Mouse (Mus musculus): ENCODE measurements around the gene Pphln1. TPM values are rescaled to one million over a fixed set of nuclear protein-coding genes. Genes with fewer than 3 reads are reported as not detected.

The Pphln1 gene
- total and polyA plus RNA-seq, 2 experiments from 2014 or later: 11.1 to 22.6 TPM

- H3K9ac ChIP-seq (replicated peaks; ENCODE audit: low read depth, low read length): no peak overlapping the region
- 0 out of 2 replicates have a peak, but pooled peaks cover 8% of the 10 kb centered on the region for H3K36me3 ChIP-seq (replicated peaks; ENCODE audit: control insufficient read depth, insufficient read depth, low read length)
- DNase-seq (ENCODE audit: low spot score) (no peak), ATAC-seq (ENCODE audit: insufficient read depth, low read depth) (no peak)
- TF ChIP-seq CTCF (IDR thresholded peaks at IDR 0.05; ENCODE audit: low read depth) (no peak), EP300 (IDR thresholded peaks at IDR 0.05; ENCODE audit: low read depth) (no peak)
- H3K27ac ChIP-seq (ENCODE audit: low read depth): no peak overlapping the region
- H3K4me1 ChIP-seq (ENCODE audit: control insufficient read depth, insufficient read depth): 0 out of 2 replicates have a peak, but pooled peaks cover 4% of the 10 kb centered on the region
- 94% methylated on average over 9 of the region's 9 CpGs for WGBS
- no peak overlapping the region for H3K4me2 ChIP-seq (ENCODE audit: low read depth, low read length)
- no peaks in the 10 kb centered on the region for H3K27me3 ChIP-seq (ENCODE audit: control insufficient read depth, insufficient read depth, low read length)
- H3K4me3 ChIP-seq (ENCODE audit: low read depth, low read length): no peak overlapping the region
- no peaks in the 10 kb centered on the region for H3K9me3 ChIP-seq (replicated peaks; ENCODE audit: control insufficient read depth, low read length)
These were observed 16.3 kb downstream of the Pphln1 start for GRCm38 (mm10) chr15:93414456-93414855.

GRCm38 (mm10) chr15:93416300-93416699 lies 18.1 kb downstream of the Pphln1 start:
- 0 out of 2 replicates have a peak, but pooled peaks cover 5% of the 10 kb centered on the region for H3K36me3 ChIP-seq (replicated peaks; ENCODE audit: control insufficient read depth, insufficient read depth, low read length)
- no peak overlapping the region for H3K9ac ChIP-seq (replicated peaks; ENCODE audit: low read depth, low read length)
- 63% methylated on average over 6 of the region's 6 CpGs for WGBS
- H3K4me2 ChIP-seq (ENCODE audit: low read depth, low read length): no peak overlapping the region
- DNase-seq (ENCODE audit: low spot score): peak; percentile 12
- no peaks in the 10 kb centered on the region for H3K27me3 ChIP-seq (ENCODE audit: control insufficient read depth, insufficient read depth, low read length)
- no peaks in the 10 kb centered on the region for H3K9me3 ChIP-seq (replicated peaks; ENCODE audit: control insufficient read depth, low read length)
- H3K27ac ChIP-seq (ENCODE audit: low read depth): peak overlapping the region; percentile 13; the same call in 1 of the 2 replicates
- TF ChIP-seq CTCF (IDR thresholded peaks at IDR 0.05; ENCODE audit: low read depth) (no peak), EP300 (IDR thresholded peaks at IDR 0.05; ENCODE audit: low read depth) (no peak)
- H3K4me3 ChIP-seq (ENCODE audit: low read depth, low read length): no peak overlapping the region
- H3K4me1 ChIP-seq (ENCODE audit: control insufficient read depth, insufficient read depth): 0 out of 2 replicates have a peak, but pooled peaks cover 4% of the 10 kb centered on the region
- no peak for ATAC-seq (ENCODE audit: insufficient read depth, low read depth)

GRCm38 (mm10) chr15:93420596-93420995 lies 22.4 kb downstream of the Pphln1 start:
- Histone ChIP-seq H3K9me3 (replicated peaks; ENCODE audit: control insufficient read depth, low read length) (no peaks in the 10 kb centered on the region), H3K36me3 (replicated peaks; ENCODE audit: control insufficient read depth, insufficient read depth, low read length) (no peaks in the 10 kb centered on the region; the same call in 1 of the 2 replicates), H3K4me3 (ENCODE audit: low read depth, low read length) (no peak overlapping the region), H3K9ac (replicated peaks; ENCODE audit: low read depth, low read length) (no peak overlapping the region), H3K27ac (ENCODE audit: low read depth) (no peak overlapping the region), H3K4me1 (ENCODE audit: control insufficient read depth, insufficient read depth) (0 out of 2 replicates have a peak, but pooled peaks cover 4% of the 10 kb centered on the region), H3K27me3 (ENCODE audit: control insufficient read depth, insufficient read depth, low read length) (no peaks in the 10 kb centered on the region), H3K4me2 (ENCODE audit: low read depth, low read length) (no peak overlapping the region)
- 60% methylated on average over 7 of the region's 7 CpGs for WGBS
- no peak for ATAC-seq (ENCODE audit: insufficient read depth, low read depth)
- TF ChIP-seq CTCF (IDR thresholded peaks at IDR 0.05; ENCODE audit: low read depth): peak; percentile 31; the same call in 1 of the 2 replicates
- TF ChIP-seq EP300 (IDR thresholded peaks at IDR 0.05; ENCODE audit: low read depth): no peak
- DNase-seq (ENCODE audit: low spot score): no peak

- no peak overlapping the region for H3K4me2 ChIP-seq (ENCODE audit: low read depth, low read length)
- DNase-seq (ENCODE audit: low spot score) (no peak), ATAC-seq (ENCODE audit: insufficient read depth, low read depth) (no peak)
- no peaks in the 10 kb centered on the region for H3K9me3 ChIP-seq (replicated peaks; ENCODE audit: control insufficient read depth, low read length)
- no peak overlapping the region for H3K9ac ChIP-seq (replicated peaks; ENCODE audit: low read depth, low read length)
- no peaks in the 10 kb centered on the region for H3K27me3 ChIP-seq (ENCODE audit: control insufficient read depth, insufficient read depth, low read length)
- H3K36me3 ChIP-seq (replicated peaks; ENCODE audit: control insufficient read depth, insufficient read depth, low read length): no peaks in the 10 kb centered on the region; the same call in 1 of the 2 replicates
- H3K27ac ChIP-seq (ENCODE audit: low read depth): no peak overlapping the region
- no peaks in the 10 kb centered on the region for H3K4me1 ChIP-seq (ENCODE audit: control insufficient read depth, insufficient read depth)
- 86% methylated on average over 1 of the region's 1 CpGs for WGBS
- TF ChIP-seq EP300 (IDR thresholded peaks at IDR 0.05; ENCODE audit: low read depth): no peak
- H3K4me3 ChIP-seq (ENCODE audit: low read depth, low read length): no peak overlapping the region
These were observed 24.4 kb downstream of the Pphln1 start for GRCm38 (mm10) chr15:93422537-93422936.

GRCm38 (mm10) chr15:93433811-93434210 lies 35.7 kb downstream of the Pphln1 start:
- Histone ChIP-seq H3K9ac (replicated peaks; ENCODE audit: low read depth, low read length) (no peak overlapping the region), H3K36me3 (replicated peaks; ENCODE audit: control insufficient read depth, insufficient read depth, low read length) (0 out of 2 replicates have a peak, but pooled peaks cover 1% of the 10 kb centered on the region), H3K4me1 (ENCODE audit: control insufficient read depth, insufficient read depth) (no peaks in the 10 kb centered on the region), H3K9me3 (replicated peaks; ENCODE audit: control insufficient read depth, low read length) (no peaks in the 10 kb centered on the region), H3K27me3 (ENCODE audit: control insufficient read depth, insufficient read depth, low read length) (no peaks in the 10 kb centered on the region), H3K27ac (ENCODE audit: low read depth) (no peak overlapping the region), H3K4me3 (ENCODE audit: low read depth, low read length) (no peak overlapping the region), H3K4me2 (ENCODE audit: low read depth, low read length) (no peak overlapping the region)
- no peak for ATAC-seq (ENCODE audit: insufficient read depth, low read depth)
- 46% methylated on average over 11 of the region's 11 CpGs for WGBS
- no peak for DNase-seq (ENCODE audit: low spot score)
- TF ChIP-seq EP300 (IDR thresholded peaks at IDR 0.05; ENCODE audit: low read depth) (no peak), CTCF (IDR thresholded peaks at IDR 0.05; ENCODE audit: low read depth) (no peak)

- WGBS: 92% methylated on average over 12 of the region's 12 CpGs
- Histone ChIP-seq H3K4me1 (ENCODE audit: control insufficient read depth, insufficient read depth) (no peaks in the 10 kb centered on the region), H3K4me3 (ENCODE audit: low read depth, low read length) (no peak overlapping the region), H3K27me3 (ENCODE audit: control insufficient read depth, insufficient read depth, low read length) (no peaks in the 10 kb centered on the region), H3K9ac (replicated peaks; ENCODE audit: low read depth, low read length) (no peak overlapping the region), H3K36me3 (replicated peaks; ENCODE audit: control insufficient read depth, insufficient read depth, low read length) (0 out of 2 replicates have a peak, but pooled peaks cover 6% of the 10 kb centered on the region), H3K27ac (ENCODE audit: low read depth) (no peak overlapping the region), H3K4me2 (ENCODE audit: low read depth, low read length) (no peak overlapping the region), H3K9me3 (replicated peaks; ENCODE audit: control insufficient read depth, low read length) (no peaks in the 10 kb centered on the region)
- no peak for TF ChIP-seq EP300 (IDR thresholded peaks at IDR 0.05; ENCODE audit: low read depth)
- no peak for TF ChIP-seq CTCF (IDR thresholded peaks at IDR 0.05; ENCODE audit: low read depth)
- ATAC-seq (ENCODE audit: insufficient read depth, low read depth) (no peak), DNase-seq (ENCODE audit: low spot score) (no peak)
These were observed 37.8 kb downstream of the Pphln1 start for GRCm38 (mm10) chr15:93435998-93436397.

Data from heart, postnatal 0 days (tissue).